Mouse (Mus musculus) adrenal gland, adult 18-20 months (tissue): ENCODE results near the gene B3gat1. TPM values are rescaled to one million over a fixed set of nuclear protein-coding genes. Genes with fewer than 3 reads are reported as not detected.
A peak's percentile ranks its signal among the peaks of the same experiment; 100 is the strongest.

Experiments
- DNase-seq, 2 experiments: peaks; one replicate each; pipeline ENCODE4 v3.0.0; 2021 to 2022; ENCODE audit warnings: low spot score in 2 of 2
- long read RNA-seq, 2 experiments: library from polyadenylated mRNA; stranded (forward); transcript quantifications; one replicate each; pipeline ENCODE4 v2.0.0; 2021
- total RNA-seq, 2 experiments: library from RNA; stranded (reverse); gene quantifications; 1 replicate in 1 of 2; 2 replicates in 1 of 2; pipeline ENCODE4 v1.2.3; 2021

Gene B3gat1
- total RNA-seq: under 1 TPM; 0.80 to 0.90 TPM
- long read RNA-seq, experiment 1: 0 reads
- long read RNA-seq, experiment 2: 0 reads

GRCm38 (mm10) chr9:26733206-26733891 lies at the start of gene B3gat1:
Gene B3gat1 (plus strand): TSS chr9:26733728.
- DNase-seq: peak in 1 of 2 experiments; percentile 2

GRCm38 (mm10) chr9:26689171-26689570 lies 44.4 kb upstream of the B3gat1 start:
- no peak for DNase-seq

- no peak for DNase-seq
Measured at GRCm38 (mm10) chr9:26689956-26690698, 43.4 kb upstream of the B3gat1 start.

- DNase-seq: no peak
Measured at GRCm38 (mm10) chr9:26692641-26693040, 40.9 kb upstream of the B3gat1 start.

GRCm38 (mm10) chr9:26694656-26695055 lies 38.9 kb upstream of the B3gat1 start:
- DNase-seq: no peak

- no peak for DNase-seq
Measured at GRCm38 (mm10) chr9:26695178-26695577, 38.4 kb upstream of the B3gat1 start.

- no peak for DNase-seq
Measured at GRCm38 (mm10) chr9:26698286-26698685, 35.2 kb upstream of the B3gat1 start.

- no peak for DNase-seq
Measured at GRCm38 (mm10) chr9:26700329-26700728, 33.2 kb upstream of the B3gat1 start.

- DNase-seq: no peak
Measured at GRCm38 (mm10) chr9:26718388-26718787, 15.1 kb upstream of the B3gat1 start.

- DNase-seq: no peak
Measured at GRCm38 (mm10) chr9:26721771-26722170, 11.8 kb upstream of the B3gat1 start.

- DNase-seq: no peak
Measured at GRCm38 (mm10) chr9:26725709-26726108, 7.8 kb upstream of the B3gat1 start.

GRCm38 (mm10) chr9:26727445-26727844 lies 6.1 kb upstream of the B3gat1 start:
- DNase-seq: peak in 1 of 2 experiments; percentile 21

- no peak for DNase-seq
Measured at GRCm38 (mm10) chr9:26728556-26728955, 5.0 kb upstream of the B3gat1 start.

- DNase-seq: no peak
Measured at GRCm38 (mm10) chr9:26733986-26734385, 458 bp downstream of the B3gat1 start.

- no peak for DNase-seq
Measured at GRCm38 (mm10) chr9:26737116-26737515, 3.6 kb downstream of the B3gat1 start.

- no peak for DNase-seq
Measured at GRCm38 (mm10) chr9:26742817-26743216, 9.3 kb downstream of the B3gat1 start.

GRCm38 (mm10) chr9:26747121-26747520 lies 13.6 kb downstream of the B3gat1 start:
- no peak for DNase-seq

GRCm38 (mm10) chr9:26748893-26749292 lies 15.4 kb downstream of the B3gat1 start:
- no peak for DNase-seq

- DNase-seq: peak in 1 of 2 experiments; percentile 36
Measured at GRCm38 (mm10) chr9:26760081-26760480, 26.6 kb downstream of the B3gat1 start.

- DNase-seq: peak in 1 of 2 experiments; percentile 4
Measured at GRCm38 (mm10) chr9:26760576-26760975, 27.0 kb downstream of the B3gat1 start.

GRCm38 (mm10) chr9:26762477-26762876 lies 28.9 kb downstream of the B3gat1 start:
- no peak for DNase-seq

GRCm38 (mm10) chr9:26768181-26768580 lies 34.7 kb downstream of the B3gat1 start:
- no peak for DNase-seq
